8 mouse cellular contexts compared by ENCODE assay signal in the genomic region with DNA sequence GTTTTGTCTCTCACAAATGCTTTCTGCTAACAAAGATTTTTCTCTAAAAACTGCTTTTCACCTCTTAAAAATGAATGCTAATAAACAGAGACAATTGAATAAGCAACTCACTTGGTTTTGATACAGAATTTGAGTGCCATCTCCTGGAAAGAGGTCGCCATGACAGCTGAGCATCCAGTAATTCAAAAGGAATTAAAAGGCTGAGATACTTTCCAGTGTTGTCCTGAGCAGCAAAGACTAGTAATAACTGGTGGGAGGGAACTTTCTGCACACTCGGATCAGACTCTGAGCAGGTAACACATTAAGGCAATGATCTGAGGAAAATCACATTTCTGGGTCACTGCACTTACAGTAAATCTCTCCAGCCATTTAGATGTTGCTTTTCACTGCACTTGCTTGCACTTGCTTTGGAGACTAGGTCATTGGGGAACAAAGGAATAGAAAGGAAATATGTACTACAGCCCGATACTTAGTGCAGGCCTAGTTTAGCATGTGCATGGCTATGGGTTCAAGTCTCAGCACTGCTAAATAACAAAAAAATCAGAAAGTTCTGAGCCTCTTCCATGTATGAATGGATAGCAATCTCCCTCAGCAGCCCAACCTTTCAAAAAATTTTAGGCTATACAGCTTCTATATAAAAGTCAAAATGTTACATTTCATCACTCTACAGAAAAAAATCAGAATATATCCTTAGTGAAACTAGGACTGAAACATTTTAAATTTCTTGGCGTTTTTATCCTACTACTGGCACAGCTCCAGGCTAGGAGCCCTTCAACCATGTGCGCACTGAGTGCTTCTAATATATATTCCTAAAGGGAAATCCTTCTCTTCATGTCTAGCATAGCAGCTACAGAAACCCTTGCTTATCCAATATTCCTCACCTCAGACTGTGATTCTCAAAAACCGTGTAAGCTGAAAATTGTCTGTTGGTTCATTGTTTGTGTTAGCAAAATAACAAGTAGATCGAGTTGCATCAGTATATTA.
DNase-seq lines count a peak whose midpoint lies in the region; ATAC-seq and TF ChIP-seq lines count a peak whose summit lies in the region.

No protein-coding gene starts in this region.

- H3K27ac ChIP-seq in liver, adult 2 months (replicated peaks; ENCODE audit: insufficient read depth, low read depth, low read length): no peak overlapping the region
- H3K27ac ChIP-seq in liver, embryonic 12.5 days: no peak overlapping the region
- no peak overlapping the region for H3K27ac ChIP-seq in intestine, embryonic 15.5 days
- H3K27ac ChIP-seq in heart, embryonic 10.5 days: no peak overlapping the region

- TF ChIP-seq CTCF in liver, adult 2 months (IDR thresholded peaks at IDR 0.05; ENCODE audit: low read depth, low read length): no peak

- no peaks in the 10 kb centered on the region for H3K4me1 ChIP-seq in liver, adult 2 months (ENCODE audit: control insufficient read depth, insufficient read depth, low read length)
- no peaks in the 10 kb centered on the region for H3K4me1 ChIP-seq in liver, embryonic 12.5 days
- no peaks in the 10 kb centered on the region for H3K4me1 ChIP-seq in intestine, embryonic 15.5 days (replicated peaks)
- no peaks in the 10 kb centered on the region for H3K4me1 ChIP-seq in heart, embryonic 10.5 days

- no peak for ATAC-seq in liver, embryonic 12.5 days
- ATAC-seq in intestine, embryonic 15.5 days: peak; percentile 55; the same call in 1 of the 2 replicates

- H3K4me3 ChIP-seq in liver, adult 2 months (ENCODE audit: insufficient read depth, low read depth, low read length): no peak overlapping the region
- H3K4me3 ChIP-seq in liver, embryonic 12.5 days: no peak overlapping the region
- no peak overlapping the region for H3K4me3 ChIP-seq in intestine, embryonic 15.5 days (replicated peaks)
- H3K4me3 ChIP-seq in heart, embryonic 10.5 days: no peak overlapping the region

- no peak overlapping the region for H3K4me2 ChIP-seq in liver, embryonic 12.5 days
- H3K4me2 ChIP-seq in intestine, embryonic 15.5 days (replicated peaks): no peak overlapping the region

- 51% methylated on average over 7 of the region's 7 CpGs for WGBS in liver, adult 2 months
- 44% methylated on average over 7 of the region's 7 CpGs for WGBS in liver, embryonic 12.5 days (ENCODE audit: insufficient replicate concordance)
- 43% methylated on average over 7 of the region's 7 CpGs for WGBS in intestine, embryonic 15.5 days
- 58% methylated on average over 7 of the region's 7 CpGs for WGBS in heart, embryonic 10.5 days

- 0 out of 2 replicates have a peak, but pooled peaks cover 2% of the 10 kb centered on the region for H3K9me3 ChIP-seq in liver, embryonic 12.5 days (replicated peaks)
- H3K9me3 ChIP-seq in intestine, embryonic 15.5 days: no peaks in the 10 kb centered on the region
- H3K9me3 ChIP-seq in heart, embryonic 10.5 days: no peaks in the 10 kb centered on the region

- TF ChIP-seq POLR2A in liver, adult 2 months (IDR thresholded peaks at IDR 0.05; ENCODE audit: extremely low read depth, insufficient read depth, low read length): no peak

- H3K36me3 ChIP-seq in liver, adult 2 months (ENCODE audit: control insufficient read depth, insufficient read depth, low read length): no peaks in the 10 kb centered on the region
- no peaks in the 10 kb centered on the region for H3K36me3 ChIP-seq in liver, embryonic 12.5 days
- no peaks in the 10 kb centered on the region for H3K36me3 ChIP-seq in intestine, embryonic 15.5 days
- H3K36me3 ChIP-seq in heart, embryonic 10.5 days: no peaks in the 10 kb centered on the region

- no peaks in the 10 kb centered on the region for H3K27me3 ChIP-seq in liver, adult 2 months (ENCODE audit: control insufficient read depth, insufficient read depth, low read length)
- H3K27me3 ChIP-seq in liver, embryonic 12.5 days (replicated peaks): no peaks in the 10 kb centered on the region
- H3K27me3 ChIP-seq in intestine, embryonic 15.5 days (replicated peaks): no peaks in the 10 kb centered on the region
- H3K27me3 ChIP-seq in heart, embryonic 10.5 days (ENCODE audit: insufficient read depth, poor library complexity, severe bottlenecking): no peaks in the 10 kb centered on the region

- H3K9ac ChIP-seq in liver, adult 2 months (ENCODE audit: low read depth, low read length): no peak overlapping the region
- no peak overlapping the region for H3K9ac ChIP-seq in liver, embryonic 12.5 days
- no peak overlapping the region for H3K9ac ChIP-seq in intestine, embryonic 15.5 days

- no peaks in the 10 kb centered on the region for H3K79me2 ChIP-seq in liver, adult 2 months (ENCODE audit: control insufficient read depth, insufficient read depth, low read length)

- peak; percentile 1 for DNase-seq in liver, adult 2 months (ENCODE audit: extremely low read depth, low read depth, low spot score)
- DNase-seq in embryo, embryonic 11 days: peak; percentile 39
- DNase-seq in left cerebral cortex, postnatal 14 days (ENCODE audit: low spot score in 2 of 2): peak; percentile 60 to 77
- DNase-seq in right cerebral cortex, postnatal 25 days: peak; percentile 25
- DNase-seq in heart, embryonic 10.5 days (ENCODE audit: low spot score): no peak
- no peak for DNase-seq in natural killer cell, adult 2 months (ENCODE audit: low spot score in 2 of 2)

- intact Hi-C loops in left cerebral cortex, postnatal 14 days (cut with DNase I): no loop called here

Comparison
In these comparisons a context has a peak if more than half of its experiments do, and no peak if none do; other contexts are left out.
1. DNase-seq: peak in liver, adult 2 months (single experiment), embryo, embryonic 11 days (single experiment), left cerebral cortex, postnatal 14 days (2 of 2) and right cerebral cortex, postnatal 25 days (single experiment); none in heart, embryonic 10.5 days (single experiment) and natural killer cell, adult 2 months (0 of 2).